Mouse (Mus musculus): Measurements from ENCODE around the gene Robo1.

Gene Robo1

GRCm38 (mm10) chr16:73004601-73005000 lies 696.5 kb downstream of the Robo1 start:
- DNase-seq (ENCODE audit: low spot score) = no peak

GRCm38 (mm10) chr16:73005831-73006230 lies 697.7 kb downstream of the Robo1 start:
- DNase-seq (ENCODE audit: low spot score) = no peak

- DNase-seq (ENCODE audit: low spot score) = no peak
Observed at GRCm38 (mm10) chr16:73007434-73007833, 699.3 kb downstream of the Robo1 start.

DNA sequence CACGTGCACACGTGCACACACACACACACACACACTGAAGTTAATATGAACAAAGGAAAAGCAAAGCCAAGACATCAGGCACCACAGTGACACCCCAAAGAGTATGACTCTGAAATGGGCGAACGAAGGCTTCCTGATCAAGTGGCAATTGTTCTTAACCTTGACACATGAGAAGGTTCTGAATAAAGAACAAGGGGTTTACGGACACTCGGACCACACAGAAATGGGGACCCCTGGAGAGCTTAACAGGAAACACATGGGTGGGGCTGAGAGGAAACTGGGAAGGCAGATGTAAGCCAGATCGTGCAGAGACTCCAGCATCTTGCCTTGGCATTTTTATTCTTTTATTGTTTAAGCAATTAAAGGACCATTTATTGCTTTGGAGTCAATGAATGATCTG lies 703.2 kb downstream of the Robo1 start:
- no peak for DNase-seq (ENCODE audit: low spot score)

DNA sequence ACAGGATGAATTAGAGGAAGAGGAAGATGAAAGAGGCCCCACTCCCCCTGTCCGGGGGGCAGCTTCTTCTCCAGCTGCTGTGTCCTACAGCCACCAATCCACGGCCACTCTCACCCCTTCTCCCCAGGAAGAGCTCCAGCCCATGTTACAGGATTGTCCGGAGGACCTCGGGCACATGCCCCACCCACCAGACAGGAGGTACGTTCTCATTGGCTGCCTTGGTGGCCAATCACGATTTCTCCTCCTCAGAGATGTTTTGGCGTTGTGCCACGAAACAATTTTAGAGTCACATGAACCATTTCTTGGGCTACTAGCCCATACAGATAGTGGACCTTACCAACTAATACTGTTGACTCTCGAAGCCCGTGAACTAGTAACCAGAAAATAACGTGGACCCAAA lies 704.8 kb downstream of the Robo1 start:
- DNase-seq (ENCODE audit: low spot score) = no peak

DNA sequence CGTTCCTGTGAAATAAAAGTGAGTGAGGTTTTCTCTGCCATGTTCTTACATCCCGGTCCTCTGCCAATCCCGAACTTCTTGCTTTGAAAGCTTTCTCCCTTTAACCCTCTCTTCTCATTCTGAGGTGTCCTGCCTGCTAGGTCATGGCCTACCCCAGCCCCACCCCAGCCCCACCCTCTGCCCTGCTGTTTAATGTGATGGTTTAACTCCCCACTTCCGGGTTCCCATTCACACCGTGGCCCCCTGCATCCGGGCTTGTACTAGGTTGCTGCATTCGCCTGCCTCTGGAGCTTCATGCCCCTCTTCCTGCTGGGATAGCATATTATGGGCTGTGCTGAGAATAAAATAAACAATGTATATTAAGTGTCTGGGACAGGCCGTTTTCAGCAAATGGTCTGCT lies 706.4 kb downstream of the Robo1 start:
- DNase-seq (ENCODE audit: low spot score) = no peak

- no peak for DNase-seq (ENCODE audit: low spot score)
Observed at GRCm38 (mm10) chr16:73015976-73016375, 707.9 kb downstream of the Robo1 start.

- DNase-seq (ENCODE audit: low spot score) = no peak
Observed at GRCm38 (mm10) chr16:73016801-73017200, 708.7 kb downstream of the Robo1 start.

DNA sequence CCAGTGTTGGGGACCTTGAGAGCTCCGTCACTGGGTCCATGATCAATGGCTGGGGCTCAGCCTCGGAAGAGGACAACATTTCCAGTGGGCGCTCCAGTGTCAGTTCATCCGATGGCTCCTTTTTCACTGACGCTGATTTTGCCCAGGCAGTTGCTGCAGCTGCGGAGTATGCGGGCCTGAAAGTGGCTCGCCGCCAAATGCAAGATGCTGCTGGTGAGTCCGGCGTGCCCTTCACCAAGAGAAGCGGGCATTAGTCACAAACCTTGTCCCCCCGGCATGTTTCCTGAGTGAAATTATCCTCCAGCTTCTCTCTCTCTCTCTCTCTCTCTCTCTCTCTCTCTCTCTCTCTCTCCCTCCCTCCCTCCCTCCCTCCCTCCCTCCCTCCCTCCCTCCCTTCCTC lies 716.2 kb downstream of the Robo1 start:
- DNase-seq (ENCODE audit: low spot score) = no peak

DNA sequence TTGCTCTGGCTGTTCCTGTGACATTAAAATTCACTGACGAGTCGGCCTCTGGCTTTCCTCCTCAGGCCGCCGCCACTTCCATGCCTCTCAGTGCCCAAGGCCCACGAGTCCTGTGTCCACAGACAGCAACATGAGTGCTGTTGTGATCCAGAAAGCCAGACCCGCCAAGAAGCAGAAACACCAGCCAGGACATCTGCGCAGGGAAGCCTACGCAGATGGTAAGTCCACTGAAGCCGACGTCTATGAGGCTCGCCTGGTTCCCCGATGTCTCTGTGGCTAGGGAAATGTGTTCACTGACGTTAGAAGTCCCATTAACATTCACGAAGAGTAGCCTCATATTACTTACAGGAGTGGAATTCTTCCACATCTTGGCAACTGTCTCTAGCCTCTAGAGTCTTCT lies 719.6 kb downstream of the Robo1 start:
- no peak for DNase-seq (ENCODE audit: low spot score)

GRCm38 (mm10) chr16:73030999-73031398 lies 722.9 kb downstream of the Robo1 start:
- DNase-seq (ENCODE audit: low spot score) = no peak

DNA sequence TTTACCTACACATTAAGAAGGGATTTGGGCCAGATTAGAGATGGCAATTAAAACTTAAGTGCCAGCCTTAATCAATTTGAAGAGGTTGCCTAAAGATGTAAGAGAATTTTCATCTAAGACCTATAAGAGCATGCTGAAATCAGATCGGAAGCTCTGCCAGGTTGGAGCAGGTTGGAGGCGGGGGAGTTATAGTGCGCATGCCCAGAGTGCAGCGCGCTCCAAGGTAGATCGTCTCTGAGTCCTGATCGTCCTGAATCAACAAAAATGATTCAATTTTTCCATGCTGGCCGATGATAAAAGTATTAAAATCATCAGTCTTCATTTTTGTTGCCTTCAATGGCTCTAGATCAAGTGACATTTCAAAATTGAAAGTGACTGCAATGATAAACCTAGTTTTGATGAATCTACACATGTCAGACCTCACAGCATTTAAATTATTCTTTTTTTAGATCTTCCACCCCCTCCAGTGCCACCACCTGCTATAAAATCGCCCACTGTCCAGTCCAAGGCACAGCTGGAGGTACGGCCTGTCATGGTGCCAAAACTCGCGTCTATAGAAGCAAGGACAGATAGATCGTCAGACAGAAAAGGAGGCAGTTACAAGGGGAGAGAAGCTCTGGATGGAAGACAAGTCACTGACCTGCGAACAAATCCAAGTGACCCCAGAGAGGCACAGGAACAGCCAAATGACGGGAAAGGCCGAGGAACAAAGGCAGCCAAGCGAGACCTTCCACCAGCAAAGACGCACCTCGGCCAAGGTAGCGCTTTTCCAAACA lies 727.3 kb downstream of the Robo1 start:
- no peak for DNase-seq (ENCODE audit: low spot score)

DNA sequence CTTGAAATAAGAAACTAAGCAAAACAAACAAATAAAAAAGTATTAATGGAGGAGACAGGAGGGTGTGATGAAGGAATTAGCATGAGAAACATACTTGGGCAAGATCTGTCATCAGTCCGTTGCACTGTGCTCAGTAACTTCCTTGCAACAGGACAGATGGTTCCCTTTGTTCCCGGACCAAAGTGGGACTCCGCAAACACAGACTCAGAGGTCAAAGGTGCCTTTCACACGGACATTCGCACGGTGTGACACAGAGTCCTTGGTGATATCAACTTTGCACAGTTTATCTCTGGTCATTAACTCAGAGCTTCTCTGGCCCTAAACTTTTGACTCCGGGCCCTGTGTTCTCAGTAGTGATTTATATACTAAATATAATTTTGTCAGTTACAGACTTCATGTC lies 730.4 kb downstream of the Robo1 start:
- DNase-seq (ENCODE audit: low spot score) = no peak

- DNase-seq (ENCODE audit: low spot score) = no peak
Observed at GRCm38 (mm10) chr16:73062461-73062860, 754.4 kb downstream of the Robo1 start.

GRCm38 (mm10) chr16:73067782-73068181 lies 759.7 kb downstream of the Robo1 start:
- DNase-seq (ENCODE audit: low spot score) = no peak

DNA sequence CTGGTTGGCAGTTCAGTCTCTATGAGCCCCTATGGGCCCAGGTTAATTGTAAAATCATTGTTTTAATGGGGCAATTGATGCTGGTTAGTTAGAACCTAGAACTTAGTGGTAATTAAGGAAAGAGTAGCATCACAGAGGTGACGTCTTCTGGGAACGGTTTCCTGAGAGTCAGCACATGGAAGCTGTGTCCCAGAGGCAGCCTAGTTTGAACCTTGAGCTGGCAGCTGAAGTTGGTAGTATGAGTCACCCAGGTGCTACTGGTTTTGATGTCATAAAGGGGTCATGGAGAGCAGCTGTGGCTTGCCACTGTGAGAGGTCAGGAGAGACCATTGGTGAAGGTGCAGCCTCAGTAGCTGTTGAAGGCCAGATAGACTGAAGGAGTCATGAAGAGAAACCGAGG lies 763.9 kb downstream of the Robo1 start:
- no peak for DNase-seq (ENCODE audit: low spot score)

DNA sequence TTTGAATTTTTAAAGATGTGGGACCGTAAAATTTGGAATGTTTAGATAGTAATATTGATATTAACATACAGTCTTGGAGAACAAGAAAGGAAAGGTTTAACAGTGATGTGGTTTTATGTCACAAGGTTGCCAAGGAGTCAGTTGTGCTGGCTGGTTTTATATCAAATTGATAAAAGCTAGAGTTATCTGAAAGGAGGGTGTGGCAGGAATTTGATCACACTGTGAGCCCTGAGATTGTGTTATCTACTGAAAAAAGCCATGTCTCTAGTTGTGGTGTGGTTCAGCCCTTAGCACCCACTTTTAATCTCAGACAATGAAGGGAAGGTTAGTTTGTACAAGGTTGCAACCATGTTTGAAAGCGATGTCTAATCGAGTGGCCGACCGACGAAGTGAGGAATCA lies 764.8 kb downstream of the Robo1 start:
- DNase-seq (ENCODE audit: low spot score) = no peak

DNA sequence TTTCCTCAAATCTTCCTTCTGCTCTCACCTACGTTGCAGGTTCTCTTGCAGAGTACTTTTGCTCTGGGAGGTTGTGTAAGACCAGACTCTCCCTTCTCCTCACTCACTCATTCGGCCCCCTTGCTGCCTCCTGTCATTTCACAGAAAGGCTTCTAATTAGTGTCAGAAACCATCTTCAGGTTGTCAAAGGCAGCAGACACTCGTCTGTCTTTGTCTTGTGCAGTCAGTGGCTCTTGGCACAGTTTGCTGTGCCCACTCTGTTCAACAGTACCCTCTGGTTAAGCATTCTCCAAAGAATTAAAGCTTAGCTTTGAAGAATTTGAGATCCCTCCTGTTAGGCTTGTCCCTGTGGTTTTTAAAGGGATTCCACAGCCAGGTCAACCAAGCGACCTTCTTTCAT lies 774.3 kb downstream of the Robo1 start:
- no peak for DNase-seq (ENCODE audit: low spot score)

- no peak for DNase-seq (ENCODE audit: low spot score)
Observed at GRCm38 (mm10) chr16:73083077-73083476, 775.0 kb downstream of the Robo1 start.
